Mouse (Mus musculus) stomach, postnatal 0 days (tissue): Measurements from ENCODE around the gene Ncoa4.

ENCODE experiments used
- CTCF ChIP-seq: IDR thresholded peaks from 2 replicates; pipeline ENCODE4 v1.5.1; 2016; ENCODE audit warnings: antibody characterized with exemption, low read depth, mild to moderate bottlenecking, moderate library complexity
- EP300 ChIP-seq: optimal IDR thresholded peaks from 2 replicates; pipeline ENCODE3; 2016; ENCODE audit warnings: antibody characterized with exemption

- no peak for TF ChIP-seq EP300
- no peak for TF ChIP-seq CTCF
Measured at GRCm38 (mm10) chr14:32144734-32145133, 14.9 kb upstream of the Ncoa4 start.
